Mouse (Mus musculus) mature B cell (primary cell): ENCODE data around the gene Slc29a2.
"Not testable (repeated sequence)": the region's sequence is repeated elsewhere in the genome, so short reads cannot be mapped to it uniquely, and the experiment has no call there.

Experiments used
- in situ Hi-C: fragments of 300-500 bp; cut with MboI; formaldehyde crosslinking; loops from 2 replicates; pipeline ENCODE4 v1.14.3; 2019

Gene Slc29a2

GRCm38 (mm10) chr19:5023621-5024479 lies at the start of gene Slc29a2:
Gene Slc29a2 (plus strand): TSS chr19:5023860.
- in situ Hi-C loops: no loop called here

DNA sequence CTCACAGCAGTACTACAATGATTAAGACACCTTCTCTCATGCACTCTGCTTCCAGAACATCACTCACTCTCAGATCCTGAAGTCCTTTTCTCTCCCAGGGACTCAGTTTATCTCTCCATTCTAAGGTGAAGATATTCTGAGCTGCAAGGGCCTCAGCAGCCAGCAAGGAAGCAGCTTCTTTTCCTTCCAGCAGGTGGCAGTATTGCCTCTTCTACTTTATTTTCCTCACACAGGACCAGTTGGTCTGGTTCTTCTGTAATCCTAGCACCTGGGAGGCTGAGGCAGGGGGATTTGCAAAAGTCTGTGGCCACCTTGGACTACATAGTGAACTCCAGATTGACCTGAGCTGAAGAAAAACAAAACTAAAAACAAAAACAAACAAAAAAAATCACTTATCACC lies 41.9 kb upstream of the Slc29a2 start:
- in situ Hi-C loops: no loop called here

GRCm38 (mm10) chr19:4989013-4989412 lies 34.6 kb upstream of the Slc29a2 start:
- in situ Hi-C loops: no loop called here

DNA sequence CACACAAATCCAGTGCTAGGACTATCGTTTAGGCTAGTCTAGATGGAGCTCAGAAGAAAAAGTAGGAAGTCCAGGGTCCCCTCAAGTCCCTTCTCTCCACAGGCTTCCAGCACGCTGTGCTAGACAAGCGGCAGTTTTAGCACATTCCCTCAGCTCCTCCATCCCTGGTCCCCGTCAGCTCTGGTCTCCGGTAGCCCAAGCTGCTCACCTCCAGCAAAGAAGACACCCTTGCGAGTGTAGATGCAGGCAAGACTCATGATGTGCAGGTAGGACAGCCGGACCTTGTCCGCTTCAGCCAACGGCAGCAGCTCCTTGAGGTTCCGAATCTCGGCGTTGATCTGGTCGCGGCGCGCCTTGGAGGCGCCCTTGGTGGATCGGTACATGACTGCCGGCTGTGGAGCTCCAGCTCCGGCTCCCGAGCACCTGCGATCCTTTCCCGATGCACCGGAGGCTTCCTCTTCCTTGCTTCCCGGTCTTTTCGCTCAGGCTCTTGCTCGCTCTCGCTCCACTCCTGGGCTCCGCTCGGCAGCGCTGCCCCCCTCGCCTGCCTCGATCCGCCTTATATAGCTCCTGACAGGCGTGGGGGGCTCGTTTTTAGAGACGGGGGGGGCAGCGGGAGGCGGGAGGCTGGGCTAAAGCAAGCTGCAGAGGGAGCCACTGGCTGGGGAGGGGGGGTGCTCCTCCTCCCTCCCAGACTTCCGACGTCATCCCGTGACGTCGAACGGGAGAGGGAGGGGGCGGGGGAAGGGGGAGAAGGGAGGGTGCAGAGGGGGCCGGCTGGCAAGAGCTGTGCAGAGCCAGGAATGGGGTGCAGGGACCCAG lies 34.0 kb upstream of the Slc29a2 start:
- in situ Hi-C loops: no loop called here

GRCm38 (mm10) chr19:4990256-4990625 lies 33.4 kb upstream of the Slc29a2 start, which contains the start of gene Npas4:
Gene Npas4 (minus strand): TSS chr19:4990316.
- in situ Hi-C loops: no loop called here

- in situ Hi-C loops: no loop called here
These were observed 32.9 kb upstream of the Slc29a2 start for GRCm38 (mm10) chr19:4990716-4991115.

- in situ Hi-C loops: no loop called here
These were observed 31.3 kb upstream of the Slc29a2 start for GRCm38 (mm10) chr19:4992371-4992770.

DNA sequence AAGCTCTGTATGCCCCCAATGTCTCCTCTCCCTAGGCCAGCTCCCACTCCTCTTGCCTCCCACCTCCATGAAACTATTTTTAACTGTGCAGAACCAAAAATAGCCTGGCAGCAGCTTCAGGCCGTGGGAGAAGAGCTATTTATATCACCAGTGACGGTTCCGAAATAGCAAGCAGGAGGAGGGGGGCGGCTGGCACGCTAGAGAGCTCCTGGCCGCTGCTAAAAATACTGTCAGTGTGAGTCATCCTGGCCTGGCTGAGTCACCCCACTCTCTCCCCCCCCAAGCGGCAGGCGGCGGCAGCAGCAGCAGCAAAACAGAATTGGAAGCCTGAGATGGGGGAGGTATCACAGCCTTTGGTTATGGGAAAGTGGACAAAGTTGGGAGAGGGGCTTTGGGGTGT lies 30.8 kb upstream of the Slc29a2 start:
- in situ Hi-C loops: no loop called here

- in situ Hi-C loops: no loop called here
These were observed 29.6 kb upstream of the Slc29a2 start for GRCm38 (mm10) chr19:4994043-4994442.

- in situ Hi-C loops: no loop called here
These were observed 24.1 kb upstream of the Slc29a2 start for GRCm38 (mm10) chr19:4999445-5000140.

- in situ Hi-C loops: no loop called here
These were observed 21.8 kb upstream of the Slc29a2 start for GRCm38 (mm10) chr19:5001666-5002406.

- in situ Hi-C loops: not testable (repeated sequence)
These were observed 20.0 kb upstream of the Slc29a2 start for GRCm38 (mm10) chr19:5003644-5004043.

DNA sequence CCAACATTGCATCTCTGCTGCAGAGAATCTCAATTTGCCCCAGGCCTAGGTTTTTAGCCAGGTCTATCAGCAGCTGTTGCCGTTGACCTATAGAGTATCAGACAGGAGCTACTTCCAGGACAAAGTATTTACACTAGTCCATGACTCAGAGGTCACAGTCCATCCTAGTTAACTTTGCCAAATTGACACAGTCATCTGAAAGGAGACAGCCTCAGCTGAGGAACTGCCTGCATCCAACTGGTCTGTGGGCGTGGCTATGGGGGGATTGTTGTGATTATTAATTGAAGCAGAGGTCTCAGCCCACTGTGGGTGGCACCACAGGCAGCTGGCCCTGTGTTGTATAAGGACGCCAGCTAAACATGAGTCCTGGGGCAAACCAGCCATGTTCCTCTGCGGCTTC lies 18.7 kb upstream of the Slc29a2 start:
- in situ Hi-C loops: no loop called here

- in situ Hi-C loops: no loop called here
These were observed 10.5 kb upstream of the Slc29a2 start for GRCm38 (mm10) chr19:5013138-5013537.

DNA sequence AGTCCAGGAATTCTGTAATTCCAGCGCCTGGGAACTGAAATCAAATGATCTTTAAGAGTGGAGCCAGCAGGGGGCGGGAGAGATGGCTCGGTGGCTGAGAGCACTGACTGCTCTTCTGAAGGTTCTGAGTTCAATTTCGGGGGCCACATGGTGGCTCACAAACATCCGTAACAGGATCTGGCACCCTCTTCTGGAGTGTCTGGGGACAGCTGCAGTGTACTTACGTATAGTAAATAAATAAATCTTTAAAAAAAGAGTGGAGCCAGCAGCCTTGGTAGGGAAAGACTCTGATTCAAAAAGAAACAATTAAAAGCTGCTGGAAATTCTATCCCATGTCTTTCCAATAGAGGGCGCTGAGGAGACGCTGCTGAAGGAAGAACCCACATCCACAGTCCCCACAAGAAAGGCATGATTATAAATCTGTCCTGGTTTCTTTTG lies 8.7 kb upstream of the Slc29a2 start:
- in situ Hi-C loops: no loop called here

GRCm38 (mm10) chr19:5016221-5016742 lies 7.4 kb upstream of the Slc29a2 start:
- in situ Hi-C loops: no loop called here

- in situ Hi-C loops: no loop called here
These were observed 6.9 kb upstream of the Slc29a2 start for GRCm38 (mm10) chr19:5016782-5017181.

DNA sequence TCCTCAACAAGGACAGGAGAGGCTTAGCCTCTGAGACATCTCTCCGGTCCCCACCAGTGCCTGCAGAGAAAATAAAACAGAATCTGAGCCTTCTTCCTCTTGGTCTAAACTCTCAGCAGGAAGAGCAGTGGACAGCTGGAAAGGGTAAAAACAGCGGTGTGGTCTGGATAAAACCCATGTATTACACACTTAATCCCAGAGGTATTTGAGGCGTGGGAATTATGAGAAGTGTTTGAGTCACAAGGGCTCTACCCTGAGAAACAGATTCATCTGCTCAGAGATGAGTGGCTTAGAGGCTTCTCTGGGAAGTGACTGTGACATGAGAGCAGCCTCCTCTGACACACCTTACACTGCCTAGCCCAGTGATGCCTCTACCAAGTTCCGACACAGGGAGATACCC lies 6.0 kb upstream of the Slc29a2 start:
- in situ Hi-C loops: no loop called here

GRCm38 (mm10) chr19:5018191-5018590 lies 5.5 kb upstream of the Slc29a2 start:
- in situ Hi-C loops: no loop called here

GRCm38 (mm10) chr19:5021416-5021815 lies 2.2 kb upstream of the Slc29a2 start:
- in situ Hi-C loops: no loop called here

GRCm38 (mm10) chr19:5026111-5026510 lies 2.5 kb downstream of the Slc29a2 start:
- in situ Hi-C loops: no loop called here
